Mouse (Mus musculus): ENCODE data around the gene Rmnd5a.

Gene Rmnd5a

GRCm38 (mm10) chr6:71452792-71453191 is 12.4 kb upstream of the Rmnd5a start:
- H3K27me3 ChIP-seq (ENCODE audit: insufficient read depth, low read length): no peaks in the 10 kb centered on the region
- H3K9me3 ChIP-seq (ENCODE audit: low read length): no peaks in the 10 kb centered on the region
- no peaks in the 10 kb centered on the region for H3K4me1 ChIP-seq (replicated peaks; ENCODE audit: low read depth, low read length)
- H3K36me3 ChIP-seq (ENCODE audit: insufficient read depth, low read length): no peaks in the 10 kb centered on the region
- TF ChIP-seq CTCF (conservative IDR thresholded peaks at IDR 0.05; ENCODE audit: low read length) (no peak), POU5F1 (IDR thresholded peaks at IDR 0.05; ENCODE audit: borderline replicate concordance, low read length) (no peak), NANOG (IDR thresholded peaks at IDR 0.05; ENCODE audit: borderline replicate concordance, low read length) (no peak)
- no peak overlapping the region for H3K4me3 ChIP-seq (replicated peaks; ENCODE audit: low read length)

DNA sequence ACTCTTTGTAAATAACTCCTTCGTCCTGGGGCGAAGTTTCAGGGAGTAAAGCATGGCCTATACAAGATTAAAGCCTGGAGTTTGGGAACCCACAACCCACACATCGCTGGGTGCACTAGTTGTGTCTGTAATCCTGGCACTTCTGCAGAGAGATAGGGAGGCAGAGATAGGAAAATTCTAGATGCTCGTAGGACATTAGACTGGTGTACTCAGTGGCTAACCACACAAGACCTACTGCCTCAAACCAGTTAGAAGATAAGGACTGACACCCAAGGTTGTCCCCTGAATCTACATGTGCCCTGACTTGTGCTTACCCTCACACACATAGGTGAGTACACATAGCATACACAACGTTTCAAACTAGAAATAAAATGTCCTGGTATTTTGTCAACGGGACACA is 5.1 kb upstream of the Rmnd5a start:
- H3K27me3 ChIP-seq (ENCODE audit: insufficient read depth, low read length): 0 out of 2 replicates have a peak, but pooled peaks cover 2% of the 10 kb centered on the region
- no peak overlapping the region for H3K4me3 ChIP-seq (replicated peaks; ENCODE audit: low read length)
- TF ChIP-seq NANOG (IDR thresholded peaks at IDR 0.05; ENCODE audit: borderline replicate concordance, low read length): no peak
- TF ChIP-seq POU5F1 (IDR thresholded peaks at IDR 0.05; ENCODE audit: borderline replicate concordance, low read length): no peak
- no peak for TF ChIP-seq CTCF (conservative IDR thresholded peaks at IDR 0.05; ENCODE audit: low read length)

DNA sequence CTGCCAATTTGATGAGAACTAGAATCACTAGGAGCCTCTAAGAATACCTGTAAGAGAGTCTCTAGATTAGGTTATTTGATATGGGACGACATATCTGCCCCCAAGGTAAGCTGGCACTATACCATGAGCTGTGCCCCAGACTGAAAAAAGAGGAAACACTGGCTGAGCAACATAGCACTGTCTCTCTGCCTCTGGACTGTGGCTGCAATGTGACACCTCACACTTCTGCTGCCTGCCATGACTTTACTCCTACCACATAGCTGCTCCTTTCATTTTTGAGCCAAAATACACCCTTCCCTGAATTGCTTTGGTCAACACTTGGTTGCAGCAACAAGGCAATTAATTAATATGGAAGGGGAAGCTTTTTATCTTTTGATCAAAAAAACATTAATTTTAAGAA is 4.3 kb upstream of the Rmnd5a start:
- TF ChIP-seq CTCF (conservative IDR thresholded peaks at IDR 0.05; ENCODE audit: low read length) (no peak), NANOG (IDR thresholded peaks at IDR 0.05; ENCODE audit: borderline replicate concordance, low read length) (no peak), POU5F1 (IDR thresholded peaks at IDR 0.05; ENCODE audit: borderline replicate concordance, low read length) (no peak)
- Histone ChIP-seq H3K4me1 (replicated peaks; ENCODE audit: low read depth, low read length) (peaks cover 15% of the 10 kb centered on the region), H3K36me3 (ENCODE audit: insufficient read depth, low read length) (no peaks in the 10 kb centered on the region), H3K9me3 (ENCODE audit: low read length) (no peaks in the 10 kb centered on the region), H3K4me3 (replicated peaks; ENCODE audit: low read length) (no peak overlapping the region), H3K27me3 (ENCODE audit: insufficient read depth, low read length) (0 out of 2 replicates have a peak, but pooled peaks cover 2% of the 10 kb centered on the region)

More for the DNA sequence above, 5.1 kb upstream of the Rmnd5a start:
- no peaks in the 10 kb centered on the region for H3K9me3 ChIP-seq (ENCODE audit: low read length)
- no peaks in the 10 kb centered on the region for H3K36me3 ChIP-seq (ENCODE audit: insufficient read depth, low read length)
- peaks cover 15% of the 10 kb centered on the region for H3K4me1 ChIP-seq (replicated peaks; ENCODE audit: low read depth, low read length)

- Histone ChIP-seq H3K4me1 (replicated peaks; ENCODE audit: low read depth, low read length) (peaks cover 35% of the 10 kb centered on the region), H3K4me3 (replicated peaks; ENCODE audit: low read length) (0 out of 2 replicates have a peak overlapping the region, but pooled peaks have one; percentile 94), H3K36me3 (ENCODE audit: insufficient read depth, low read length) (no peaks in the 10 kb centered on the region), H3K9me3 (ENCODE audit: low read length) (no peaks in the 10 kb centered on the region), H3K27me3 (ENCODE audit: insufficient read depth, low read length) (0 out of 2 replicates have a peak, but pooled peaks cover 2% of the 10 kb centered on the region)
- no peak for TF ChIP-seq POU5F1 (IDR thresholded peaks at IDR 0.05; ENCODE audit: borderline replicate concordance, low read length)
- TF ChIP-seq NANOG (IDR thresholded peaks at IDR 0.05; ENCODE audit: borderline replicate concordance, low read length): no peak
- TF ChIP-seq CTCF (conservative IDR thresholded peaks at IDR 0.05; ENCODE audit: low read length): no peak
Measured at GRCm38 (mm10) chr6:71442130-71442529, 1.7 kb upstream of the Rmnd5a start.

DNA sequence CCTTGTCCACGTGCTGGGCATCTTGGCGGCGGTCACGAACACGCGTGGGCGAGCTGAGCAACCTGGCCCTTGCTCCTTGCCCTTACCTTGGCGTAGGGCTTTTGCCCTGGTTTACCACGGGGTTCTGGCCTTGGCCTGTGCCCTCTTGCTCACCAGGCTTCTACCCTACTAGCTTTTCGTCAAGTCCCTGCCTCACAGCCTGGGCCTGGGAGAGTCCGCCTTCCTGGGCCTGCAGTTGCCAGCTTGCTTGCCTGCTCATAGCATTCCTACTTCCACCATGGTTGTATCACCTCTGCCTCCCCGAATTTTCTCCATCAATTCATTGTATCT is 779 bp upstream of the Rmnd5a start:
- H3K4me1 ChIP-seq (replicated peaks; ENCODE audit: low read depth, low read length): peaks cover 44% of the 10 kb centered on the region
- no peaks in the 10 kb centered on the region for H3K36me3 ChIP-seq (ENCODE audit: insufficient read depth, low read length)
- peak overlapping the region; percentile 94 for H3K4me3 ChIP-seq (replicated peaks; ENCODE audit: low read length)
- 0 out of 2 replicates have a peak, but pooled peaks cover 2% of the 10 kb centered on the region for H3K27me3 ChIP-seq (ENCODE audit: insufficient read depth, low read length)
- no peaks in the 10 kb centered on the region for H3K9me3 ChIP-seq (ENCODE audit: low read length)
- no peak for TF ChIP-seq CTCF (conservative IDR thresholded peaks at IDR 0.05; ENCODE audit: low read length)
- no peak for TF ChIP-seq NANOG (IDR thresholded peaks at IDR 0.05; ENCODE audit: borderline replicate concordance, low read length)
- no peak for TF ChIP-seq POU5F1 (IDR thresholded peaks at IDR 0.05; ENCODE audit: borderline replicate concordance, low read length)

GRCm38 (mm10) chr6:71440217-71440491 is 283 bp downstream of the Rmnd5a start:
- Histone ChIP-seq H3K27me3 (ENCODE audit: insufficient read depth, low read length) (0 out of 2 replicates have a peak, but pooled peaks cover 2% of the 10 kb centered on the region), H3K36me3 (ENCODE audit: insufficient read depth, low read length) (no peaks in the 10 kb centered on the region), H3K9me3 (ENCODE audit: low read length) (no peaks in the 10 kb centered on the region), H3K4me1 (replicated peaks; ENCODE audit: low read depth, low read length) (peaks cover 46% of the 10 kb centered on the region), H3K4me3 (replicated peaks; ENCODE audit: low read length) (peak overlapping the region; percentile 94)
- TF ChIP-seq CTCF (conservative IDR thresholded peaks at IDR 0.05; ENCODE audit: low read length) (no peak), POU5F1 (IDR thresholded peaks at IDR 0.05; ENCODE audit: borderline replicate concordance, low read length) (no peak), NANOG (IDR thresholded peaks at IDR 0.05; ENCODE audit: borderline replicate concordance, low read length) (no peak)

- 0 out of 2 replicates have a peak, but pooled peaks cover 2% of the 10 kb centered on the region for H3K27me3 ChIP-seq (ENCODE audit: insufficient read depth, low read length)
- H3K4me1 ChIP-seq (replicated peaks; ENCODE audit: low read depth, low read length): peaks cover 46% of the 10 kb centered on the region
- H3K4me3 ChIP-seq (replicated peaks; ENCODE audit: low read length): peak overlapping the region; percentile 94
- H3K36me3 ChIP-seq (ENCODE audit: insufficient read depth, low read length): no peaks in the 10 kb centered on the region
- TF ChIP-seq NANOG (IDR thresholded peaks at IDR 0.05; ENCODE audit: borderline replicate concordance, low read length) (no peak), POU5F1 (IDR thresholded peaks at IDR 0.05; ENCODE audit: borderline replicate concordance, low read length) (no peak), CTCF (conservative IDR thresholded peaks at IDR 0.05; ENCODE audit: low read length) (no peak)
- no peaks in the 10 kb centered on the region for H3K9me3 ChIP-seq (ENCODE audit: low read length)
Measured at GRCm38 (mm10) chr6:71439506-71440216, 776 bp downstream of the Rmnd5a start.

DNA sequence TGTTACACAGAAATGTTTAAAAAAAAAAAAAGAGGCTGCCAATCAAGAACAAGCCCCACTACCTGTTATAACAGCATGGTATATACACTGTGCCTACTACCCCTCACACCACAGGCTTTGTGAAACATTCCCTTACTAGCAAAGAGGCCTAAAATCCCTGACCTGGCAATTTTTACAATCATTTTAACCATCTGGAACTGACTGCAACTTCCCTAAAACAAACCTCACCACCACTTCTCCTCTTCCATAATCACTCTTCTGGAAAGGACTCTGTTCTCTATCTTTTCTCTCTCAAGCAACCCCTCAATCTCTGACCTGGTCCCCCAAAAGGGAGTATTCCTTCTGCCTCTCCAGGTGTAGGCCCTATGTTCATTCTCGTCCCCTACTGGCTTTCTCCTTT is 2.4 kb downstream of the Rmnd5a start:
- TF ChIP-seq CTCF (conservative IDR thresholded peaks at IDR 0.05; ENCODE audit: low read length) (no peak), POU5F1 (IDR thresholded peaks at IDR 0.05; ENCODE audit: borderline replicate concordance, low read length) (no peak), NANOG (IDR thresholded peaks at IDR 0.05; ENCODE audit: borderline replicate concordance, low read length) (no peak)
- Histone ChIP-seq H3K4me1 (replicated peaks; ENCODE audit: low read depth, low read length) (peaks cover 50% of the 10 kb centered on the region), H3K9me3 (ENCODE audit: low read length) (no peaks in the 10 kb centered on the region), H3K36me3 (ENCODE audit: insufficient read depth, low read length) (no peaks in the 10 kb centered on the region), H3K27me3 (ENCODE audit: insufficient read depth, low read length) (no peaks in the 10 kb centered on the region), H3K4me3 (replicated peaks; ENCODE audit: low read length) (no peak overlapping the region)

Measured in E14TG2a.4 (cell line).